Mouse (Mus musculus) limb, embryonic 14.5 days (tissue): ENCODE data around the gene Bcar1. TPM values are rescaled to one million over a fixed set of nuclear protein-coding genes. Genes with fewer than 3 reads are reported as not detected.

ENCODE experiments used
- ATAC-seq: fragments of 200-750 bp; cut with Nextera tagmentation; 2 replicates; pipeline ENCODE4 v1.8.0; 2017; ENCODE audit warnings: low read depth, moderate number of reproducible peaks, moderate TSS enrichment; ENCODE audit not compliant: low FRiP score
- DNase-seq: peaks from one replicate; pipeline ENCODE4 v3.0.0-alpha.2; 2015; ENCODE audit warnings: low spot score
- H3K27ac ChIP-seq: fragments of 300-500 bp; sonication (generic); replicated peaks from 2 replicates; pipeline ENCODE4 v1.5.1; 2014; ENCODE audit warnings: low read depth, mild to moderate bottlenecking, low read length, moderate library complexity, mixed read lengths
- H3K27me3 ChIP-seq: fragments of 300-500 bp; sonication (generic); 2 replicates; pipeline ENCODE4 v1.6.1; 2014; ENCODE audit warnings: low read length, mixed read lengths; ENCODE audit not compliant: control insufficient read depth, insufficient read depth
- H3K36me3 ChIP-seq: fragments of 300-500 bp; sonication (generic); 2 replicates; pipeline ENCODE4 v1.6.1; 2014; ENCODE audit warnings: mild to moderate bottlenecking, low read length, moderate library complexity, mixed read lengths; ENCODE audit not compliant: control insufficient read depth, insufficient read depth
- H3K4me1 ChIP-seq: fragments of 300-500 bp; sonication (generic); 2 replicates; pipeline ENCODE4 v1.6.1; 2014; ENCODE audit warnings: antibody characterized with exemption, low read length, mixed read lengths; ENCODE audit not compliant: control insufficient read depth, insufficient read depth
- H3K4me2 ChIP-seq: fragments of 300-500 bp; sonication (generic); replicated peaks from 2 replicates; pipeline ENCODE4 v1.6.1; 2014; ENCODE audit warnings: low read depth, mild to moderate bottlenecking, low read length, moderate library complexity; ENCODE audit not compliant: severe bottlenecking
- H3K4me3 ChIP-seq: fragments of 300-500 bp; sonication (generic); replicated peaks from 2 replicates; pipeline ENCODE4 v1.5.1; 2014; ENCODE audit warnings: low read length
- H3K9ac ChIP-seq: fragments of 300-500 bp; sonication (generic); 2 replicates; pipeline ENCODE4 v1.6.1; 2014; ENCODE audit warnings: mild to moderate bottlenecking, low read depth, low read length, moderate library complexity; ENCODE audit not compliant: severe bottlenecking
- H3K9me3 ChIP-seq: fragments of 300-500 bp; sonication (generic); 2 replicates; pipeline ENCODE4 v1.6.1; 2016; ENCODE audit warnings: low read length; ENCODE audit not compliant: control insufficient read depth
- POLR2A ChIP-seq: fragments of 200-500 bp; IDR thresholded peaks from 2 replicates; pipeline ENCODE4 v1.8.0; 2012; ENCODE audit warnings: inconsistent platforms, mild to moderate bottlenecking, moderate library complexity, borderline replicate concordance; ENCODE audit not compliant: insufficient read depth, insufficient read length; ENCODE audit errors: extremely low read depth
- WGBS: fragments of 180-500 bp; shearing (Covaris S2); extraction: QIAGEN DNeasy Blood & Tissue Kit; methylation state at CpG from one replicate; pipeline ENCODE4 v1.1.7; 2014; 5-methylcytosine and 5-hydroxymethylcytosine counted together
- polyA plus RNA-seq, 2 experiments: library from polyadenylated mRNA; depleted of rRNA in 1 of 2; stranded (reverse) in 1 of 2; unstranded in 1 of 2; fragments of >200 nt; fragmentation: Nextera tagmentation in 1 of 2; extraction: Ambion mirVana in 1 of 2; gene quantifications; 2 replicates each; pipeline versions ENCODE4 v1.2.1 to v1.2.3; 2012 to 2014

Bcar1 gene
- polyA plus RNA-seq (2012; rRNA removed) (55.5 and 79.4 TPM in 2 replicates), polyA plus RNA-seq (2014; fragmentation: Nextera tagmentation; extraction: Ambion mirVana) (40.7 and 45.4 TPM in 2 replicates)

- no peaks in the 10 kb centered on the region for H3K36me3 ChIP-seq
- TF ChIP-seq POLR2A = no peak
- peak within 1 kb of the TSS; percentile 80 for H3K4me3 ChIP-seq
- ATAC-seq = peak; percentile 79
- peaks cover 50% of the 10 kb centered on the region for H3K4me1 ChIP-seq
- H3K4me2 ChIP-seq = peak within 1 kb of the TSS; percentile 79
- peak; percentile 70 for DNase-seq
- WGBS = 15% methylated on average over 25 of the region's 40 CpGs
- no peaks in the 10 kb centered on the region for H3K9me3 ChIP-seq
- peak within 1 kb of the TSS; percentile 88 for H3K9ac ChIP-seq
- no peaks in the 10 kb centered on the region for H3K27me3 ChIP-seq
- peak within 1 kb of the TSS; percentile 56 for H3K27ac ChIP-seq
Measured at GRCm38 (mm10) chr8:111743792-111744696, at the start of gene Bcar1. Gene Bcar1, minus strand, starts transcription at chr8:111743809.

GRCm38 (mm10) chr8:111789639-111790038, 46.0 kb upstream of the Bcar1 start:
- Histone ChIP-seq H3K9ac (no peak overlapping the region), H3K4me3 (no peak overlapping the region), H3K27me3 (no peaks in the 10 kb centered on the region), H3K9me3 (no peaks in the 10 kb centered on the region), H3K27ac (no peak overlapping the region), H3K4me2 (no peak overlapping the region), H3K4me1 (peaks cover 26% of the 10 kb centered on the region), H3K36me3 (peaks cover 5% of the 10 kb centered on the region; the same call in 1 of the 2 replicates)
- DNase-seq = no peak
- ATAC-seq = no peak
- TF ChIP-seq POLR2A = no peak

- ATAC-seq (no peak), DNase-seq (no peak)
- Histone ChIP-seq H3K4me2 (no peak overlapping the region), H3K27ac (no peak overlapping the region), H3K4me1 (peaks cover 26% of the 10 kb centered on the region), H3K36me3 (peaks cover 5% of the 10 kb centered on the region; the same call in 1 of the 2 replicates), H3K4me3 (no peak overlapping the region), H3K9ac (no peak overlapping the region), H3K27me3 (no peaks in the 10 kb centered on the region), H3K9me3 (no peaks in the 10 kb centered on the region)
- 48% methylated on average over 4 of the region's 4 CpGs for WGBS
- TF ChIP-seq POLR2A = no peak
Measured at GRCm38 (mm10) chr8:111789200-111789599, 45.6 kb upstream of the Bcar1 start.

GRCm38 (mm10) chr8:111788497-111788896, 44.9 kb upstream of the Bcar1 start:
- 22% methylated on average over 3 of the region's 3 CpGs for WGBS
- Histone ChIP-seq H3K4me3 (no peak overlapping the region), H3K9ac (no peak overlapping the region), H3K27me3 (no peaks in the 10 kb centered on the region), H3K4me2 (no peak overlapping the region), H3K27ac (no peak overlapping the region), H3K9me3 (no peaks in the 10 kb centered on the region), H3K36me3 (peaks cover 5% of the 10 kb centered on the region; the same call in 1 of the 2 replicates), H3K4me1 (peaks cover 26% of the 10 kb centered on the region)
- TF ChIP-seq POLR2A = no peak
- ATAC-seq (no peak), DNase-seq (no peak)

- DNase-seq (no peak), ATAC-seq (no peak)
- H3K4me3 ChIP-seq = no peak overlapping the region
- H3K4me1 ChIP-seq = peaks cover 26% of the 10 kb centered on the region
- no peak overlapping the region for H3K4me2 ChIP-seq
- H3K9me3 ChIP-seq = no peaks in the 10 kb centered on the region
- WGBS = 67% methylated on average over 5 of the region's 5 CpGs
- TF ChIP-seq POLR2A = no peak
- peaks cover 5% of the 10 kb centered on the region; the same call in 1 of the 2 replicates for H3K36me3 ChIP-seq
- no peak overlapping the region for H3K9ac ChIP-seq
- H3K27me3 ChIP-seq = no peaks in the 10 kb centered on the region
- 0 out of 2 replicates have a peak overlapping the region, but pooled peaks have one; percentile 67 for H3K27ac ChIP-seq
Measured at GRCm38 (mm10) chr8:111788085-111788484, 44.5 kb upstream of the Bcar1 start.
